Mouse (Mus musculus): Measurements from ENCODE around the gene Oas1c. TPM values are rescaled to one million over a fixed set of nuclear protein-coding genes. Genes with fewer than 3 reads are reported as not detected.

Oas1c gene
- total and polyA plus RNA-seq, 2 experiments from 2014 or later: 0.63 to 1.8 TPM

DNA sequence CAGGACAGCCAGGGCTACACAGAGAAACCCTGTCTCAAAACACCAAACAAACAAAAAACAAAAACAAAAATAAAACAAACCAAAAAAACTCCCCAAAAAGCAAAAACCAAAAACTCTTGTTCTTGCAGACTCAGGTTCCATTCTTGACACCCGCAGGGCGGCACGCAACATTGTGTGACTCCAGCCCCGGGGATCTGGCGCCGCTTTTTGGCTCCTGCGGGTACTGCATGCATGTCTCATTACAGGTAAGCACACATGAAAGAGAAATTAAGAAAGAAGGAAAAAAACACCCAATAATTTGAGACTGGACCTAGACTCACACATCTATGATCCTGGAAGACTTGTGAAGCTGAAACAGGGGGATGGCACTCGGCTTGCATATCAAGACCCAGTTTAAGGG, 47.3 kb downstream of the Oas1c start:
- no peaks in the 10 kb centered on the region for H3K4me1 ChIP-seq (ENCODE audit: insufficient read depth)
- WGBS: 81% methylated on average over 8 of the region's 8 CpGs

DNA sequence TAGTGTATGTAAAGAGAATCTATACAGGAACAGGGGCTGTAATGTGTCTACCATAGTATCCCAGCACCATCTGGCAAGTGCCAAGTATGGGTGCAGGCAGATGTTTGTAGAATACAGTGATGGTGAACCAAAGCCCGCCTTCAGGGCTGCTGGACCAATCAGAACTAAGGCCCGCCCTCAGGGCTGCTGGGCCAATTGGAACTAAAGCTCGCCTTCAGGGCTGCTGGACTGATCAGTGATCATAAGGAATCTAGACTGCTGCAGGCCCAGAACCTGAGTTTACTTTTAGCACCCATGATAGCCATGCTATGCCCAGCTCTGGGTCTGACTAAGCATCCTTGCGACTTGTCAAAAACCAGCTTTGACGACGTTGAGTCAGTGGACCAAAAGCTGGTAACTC, 50.4 kb downstream of the Oas1c start:
- DNase-seq: no peak

More for the DNA sequence above, 47.3 kb downstream of the Oas1c start:
- DNase-seq (no peak), ATAC-seq (no peak)
- Histone ChIP-seq H3K4me3 (ENCODE audit: low read depth, low read length) (no peak overlapping the region), H3K27ac (ENCODE audit: low read depth, low read length) (no peak overlapping the region), H3K9me3 (ENCODE audit: low read length) (no peaks in the 10 kb centered on the region), H3K9ac (no peak overlapping the region), H3K27me3 (ENCODE audit: insufficient read depth, low read length) (no peaks in the 10 kb centered on the region), H3K4me2 (ENCODE audit: low read depth) (no peak overlapping the region), H3K36me3 (ENCODE audit: insufficient read depth) (no peaks in the 10 kb centered on the region)
- no peak for TF ChIP-seq CTCF (IDR thresholded peaks at IDR 0.05; ENCODE audit: low read depth)

GRCm38 (mm10) chr5:120754215-120754614, 58.1 kb downstream of the Oas1c start:
- ATAC-seq (no peak), DNase-seq (no peak)
- no peak overlapping the region for H3K9ac ChIP-seq
- WGBS: 90% methylated on average over 4 of the region's 4 CpGs
- H3K4me1 ChIP-seq (ENCODE audit: insufficient read depth): no peaks in the 10 kb centered on the region
- H3K4me3 ChIP-seq (ENCODE audit: low read depth, low read length): no peak overlapping the region
- H3K4me2 ChIP-seq (ENCODE audit: low read depth): no peak overlapping the region
- H3K27me3 ChIP-seq (ENCODE audit: insufficient read depth, low read length): no peaks in the 10 kb centered on the region
- no peaks in the 10 kb centered on the region for H3K9me3 ChIP-seq (ENCODE audit: low read length)
- no peak overlapping the region for H3K27ac ChIP-seq (ENCODE audit: low read depth, low read length)
- no peak for TF ChIP-seq CTCF (IDR thresholded peaks at IDR 0.05; ENCODE audit: low read depth)
- H3K36me3 ChIP-seq (ENCODE audit: insufficient read depth): no peaks in the 10 kb centered on the region

More for the DNA sequence above, 50.4 kb downstream of the Oas1c start:
- H3K27me3 ChIP-seq (ENCODE audit: insufficient read depth, low read length): no peaks in the 10 kb centered on the region
- H3K4me1 ChIP-seq (ENCODE audit: insufficient read depth): no peaks in the 10 kb centered on the region
- ATAC-seq: peak; percentile 50; the same call in 1 of the 2 replicates
- no peaks in the 10 kb centered on the region for H3K36me3 ChIP-seq (ENCODE audit: insufficient read depth)
- no peak overlapping the region for H3K9ac ChIP-seq
- no peak overlapping the region for H3K4me3 ChIP-seq (ENCODE audit: low read depth, low read length)
- H3K4me2 ChIP-seq (ENCODE audit: low read depth): no peak overlapping the region
- 26% methylated on average over 6 of the region's 6 CpGs for WGBS
- no peaks in the 10 kb centered on the region for H3K9me3 ChIP-seq (ENCODE audit: low read length)
- no peak overlapping the region for H3K27ac ChIP-seq (ENCODE audit: low read depth, low read length)
- TF ChIP-seq CTCF (IDR thresholded peaks at IDR 0.05; ENCODE audit: low read depth): no peak

DNA sequence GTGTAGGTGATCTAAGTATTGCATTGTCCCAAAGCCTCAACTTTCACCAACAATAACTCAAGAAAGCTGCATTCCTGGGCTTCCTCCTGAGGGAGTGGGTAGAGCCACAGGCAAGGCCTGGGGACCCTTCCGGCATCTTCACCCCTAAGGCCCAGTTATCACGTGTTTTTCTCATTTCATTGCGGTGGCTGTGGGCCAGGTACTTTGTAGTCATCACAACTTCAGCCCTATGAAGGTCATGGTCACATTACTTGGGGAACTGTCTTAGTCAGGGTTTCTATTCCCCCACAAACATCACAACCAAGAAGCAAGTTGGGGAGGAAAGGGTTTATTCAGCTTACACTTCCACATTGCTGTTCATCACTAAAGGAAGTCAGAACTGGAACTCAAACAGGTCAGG, 59.5 kb downstream of the Oas1c start:
- H3K36me3 ChIP-seq (ENCODE audit: insufficient read depth): no peaks in the 10 kb centered on the region
- TF ChIP-seq CTCF (IDR thresholded peaks at IDR 0.05; ENCODE audit: low read depth): no peak
- H3K9ac ChIP-seq: no peak overlapping the region
- ATAC-seq (no peak), DNase-seq (no peak)
- no peaks in the 10 kb centered on the region for H3K4me1 ChIP-seq (ENCODE audit: insufficient read depth)
- WGBS: 75% methylated on average over 3 of the region's 3 CpGs
- H3K27ac ChIP-seq (ENCODE audit: low read depth, low read length): no peak overlapping the region
- H3K27me3 ChIP-seq (ENCODE audit: insufficient read depth, low read length): no peaks in the 10 kb centered on the region
- H3K9me3 ChIP-seq (ENCODE audit: low read length): no peaks in the 10 kb centered on the region
- H3K4me3 ChIP-seq (ENCODE audit: low read depth, low read length): no peak overlapping the region
- H3K4me2 ChIP-seq (ENCODE audit: low read depth): no peak overlapping the region

GRCm38 (mm10) chr5:120751206-120751605, 61.1 kb downstream of the Oas1c start:
- H3K4me1 ChIP-seq (ENCODE audit: insufficient read depth): no peaks in the 10 kb centered on the region
- TF ChIP-seq CTCF (IDR thresholded peaks at IDR 0.05; ENCODE audit: low read depth): no peak
- no peak overlapping the region for H3K4me2 ChIP-seq (ENCODE audit: low read depth)
- no peak for DNase-seq
- WGBS: 77% methylated on average over 3 of the region's 3 CpGs
- H3K9ac ChIP-seq: no peak overlapping the region
- no peak overlapping the region for H3K4me3 ChIP-seq (ENCODE audit: low read depth, low read length)
- H3K27me3 ChIP-seq (ENCODE audit: insufficient read depth, low read length): no peaks in the 10 kb centered on the region
- ATAC-seq: no peak
- no peak overlapping the region for H3K27ac ChIP-seq (ENCODE audit: low read depth, low read length)
- no peaks in the 10 kb centered on the region for H3K36me3 ChIP-seq (ENCODE audit: insufficient read depth)
- no peaks in the 10 kb centered on the region for H3K9me3 ChIP-seq (ENCODE audit: low read length)

Small RNAs within 50 kb of the gene (microRNA-seq; reads per million reads assigned to microRNA genes)
- 0 reads per million in 2 experiments for gene Gm22907

Other genes with a start within 250 kb of the Oas1c start
- 10.0 and 14.3 TPM in 2 replicates for gene Tpcn1, start 223.8 kb downstream of the Oas1c start, total RNA-seq (2014; rRNA removed)
- gene Tpcn1, start 223.8 kb downstream of the Oas1c start, polyA plus RNA-seq (2015; fragmentation: Nextera tagmentation; extraction: Ambion mirVana): 7.9 and 11.1 TPM in 2 replicates
- gene Iqcd, start 223.5 kb downstream of the Oas1c start, total RNA-seq (2014; rRNA removed): 1.4 and 2.0 TPM in 2 replicates
- 1.4 and 1.8 TPM in 2 replicates for gene Iqcd, start 223.5 kb downstream of the Oas1c start, polyA plus RNA-seq (2015; fragmentation: Nextera tagmentation; extraction: Ambion mirVana)
- 24.1 and 36.5 TPM in 2 replicates for gene Rita1, start 199.9 kb downstream of the Oas1c start, total RNA-seq (2014; rRNA removed)
- 28.6 and 31.8 TPM in 2 replicates for gene Rita1, start 199.9 kb downstream of the Oas1c start, polyA plus RNA-seq (2015; fragmentation: Nextera tagmentation; extraction: Ambion mirVana)
- 43.9 and 46.0 TPM in 2 replicates for gene Ddx54, start 199.8 kb downstream of the Oas1c start, total RNA-seq (2014; rRNA removed)
- gene Ddx54, start 199.8 kb downstream of the Oas1c start, polyA plus RNA-seq (2015; fragmentation: Nextera tagmentation; extraction: Ambion mirVana): 35.5 and 40.0 TPM in 2 replicates
- gene Cfap73, start 178.3 kb downstream of the Oas1c start, total RNA-seq (2014; rRNA removed): 1.9 and 2.1 TPM in 2 replicates
- gene Cfap73, start 178.3 kb downstream of the Oas1c start, polyA plus RNA-seq (2015; fragmentation: Nextera tagmentation; extraction: Ambion mirVana): 0.68 and 1.2 TPM in 2 replicates
- gene Rasal1, start 163.7 kb downstream of the Oas1c start, total RNA-seq (2014; rRNA removed): 25.9 and 36.8 TPM in 2 replicates
- 14.0 and 20.0 TPM in 2 replicates for gene Rasal1, start 163.7 kb downstream of the Oas1c start, polyA plus RNA-seq (2015; fragmentation: Nextera tagmentation; extraction: Ambion mirVana)
- 154 and 193 TPM in 2 replicates for gene Dtx1, start 100.6 kb downstream of the Oas1c start, total RNA-seq (2014; rRNA removed)
- 59.4 and 65.2 TPM in 2 replicates for gene Dtx1, start 100.6 kb downstream of the Oas1c start, polyA plus RNA-seq (2015; fragmentation: Nextera tagmentation; extraction: Ambion mirVana)
- gene Oas2, start 62.7 kb downstream of the Oas1c start, total RNA-seq (2014; rRNA removed): 0.38 and 0.71 TPM in 2 replicates
- 0.19 and 0.30 TPM in 2 replicates for gene Oas2, start 62.7 kb downstream of the Oas1c start, polyA plus RNA-seq (2015; fragmentation: Nextera tagmentation; extraction: Ambion mirVana)
- gene Oas3, start 34.9 kb downstream of the Oas1c start, total RNA-seq (2014; rRNA removed): 0.38 and 0.52 TPM in 2 replicates
- gene Oas3, start 34.9 kb downstream of the Oas1c start, polyA plus RNA-seq (2015; fragmentation: Nextera tagmentation; extraction: Ambion mirVana): 0.29 and 0.69 TPM in 2 replicates
- gene Oas1e, start 17.0 kb downstream of the Oas1c start, total RNA-seq (2014; rRNA removed): not detected in 2 replicates
- 0.13 and 0.21 TPM in 2 replicates for gene Oas1e, start 17.0 kb downstream of the Oas1c start, polyA plus RNA-seq (2015; fragmentation: Nextera tagmentation; extraction: Ambion mirVana)
- not detected in 2 replicates for gene Oas1f, start 34.9 kb upstream of the Oas1c start, total RNA-seq (2014; rRNA removed)
- gene Oas1f, start 34.9 kb upstream of the Oas1c start, polyA plus RNA-seq (2015; fragmentation: Nextera tagmentation; extraction: Ambion mirVana): not detected in 2 replicates
- gene Oas1h, start 48.9 kb upstream of the Oas1c start, total RNA-seq (2014; rRNA removed): not detected in 2 replicates
- not detected in 2 replicates for gene Oas1h, start 48.9 kb upstream of the Oas1c start, polyA plus RNA-seq (2015; fragmentation: Nextera tagmentation; extraction: Ambion mirVana)
- 0.15 and 0.62 TPM in 2 replicates for gene Oas1g, start 75.1 kb upstream of the Oas1c start, total RNA-seq (2014; rRNA removed)
- gene Oas1g, start 75.1 kb upstream of the Oas1c start, polyA plus RNA-seq (2015; fragmentation: Nextera tagmentation; extraction: Ambion mirVana): 0.23 and 0.40 TPM in 2 replicates
- 0.77 and 2.0 TPM in 2 replicates for gene Oas1a, start 95.0 kb upstream of the Oas1c start, total RNA-seq (2014; rRNA removed)
- 1.2 and 1.3 TPM in 2 replicates for gene Oas1a, start 95.0 kb upstream of the Oas1c start, polyA plus RNA-seq (2015; fragmentation: Nextera tagmentation; extraction: Ambion mirVana)
- gene Oas1d, start 102.0 kb upstream of the Oas1c start, total RNA-seq (2014; rRNA removed): 0.15 and 0.48 TPM in 2 replicates
- 0.41 TPM in 1 of 2 replicates, not detected in the other for gene Oas1d, start 102.0 kb upstream of the Oas1c start, polyA plus RNA-seq (2015; fragmentation: Nextera tagmentation; extraction: Ambion mirVana)
- gene Rph3a, start 197.6 kb upstream of the Oas1c start, total RNA-seq (2014; rRNA removed): 39.2 and 44.1 TPM in 2 replicates
- 29.5 and 36.4 TPM in 2 replicates for gene Rph3a, start 197.6 kb upstream of the Oas1c start, polyA plus RNA-seq (2015; fragmentation: Nextera tagmentation; extraction: Ambion mirVana)